Mouse (Mus musculus): Measurements from ENCODE around the gene B230307C23Rik.
"Not testable (repeated sequence)": the region's sequence is repeated elsewhere in the genome, so short reads cannot be mapped to it uniquely, and the experiment has no call there.

The B230307C23Rik gene

DNA sequence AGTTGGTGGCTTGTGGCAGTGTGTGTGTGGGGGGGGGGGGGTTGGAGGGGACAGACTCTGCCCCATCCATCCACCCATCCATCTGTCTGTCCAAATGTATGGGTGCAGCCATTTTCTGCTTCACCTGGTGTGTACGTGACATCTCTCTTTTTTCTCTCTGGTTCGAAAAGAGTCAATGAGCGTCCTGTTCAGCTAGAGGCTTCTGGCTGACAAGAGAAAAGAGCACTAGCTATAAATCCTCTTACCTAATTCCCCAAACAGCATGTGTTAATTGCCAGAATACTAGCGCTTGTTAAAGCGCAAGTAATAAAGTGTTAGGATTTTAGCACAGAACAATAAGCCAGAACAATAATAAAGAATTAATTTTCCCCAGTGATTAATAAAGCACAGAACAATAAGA is 12.5 kb upstream of the B230307C23Rik start:
- H3K4me3 ChIP-seq (replicated peaks; ENCODE audit: low read length) = no peak overlapping the region
- no peaks in the 10 kb centered on the region for H3K27me3 ChIP-seq (ENCODE audit: insufficient read depth, low read length)
- no peak for TF ChIP-seq CTCF (conservative IDR thresholded peaks at IDR 0.05; ENCODE audit: low read length)
- no peak for TF ChIP-seq POU5F1 (IDR thresholded peaks at IDR 0.05; ENCODE audit: borderline replicate concordance, low read length)
- no peaks in the 10 kb centered on the region for H3K9me3 ChIP-seq (ENCODE audit: low read length)
- no peaks in the 10 kb centered on the region for H3K36me3 ChIP-seq (ENCODE audit: insufficient read depth, low read length)
- no peaks in the 10 kb centered on the region; the same call in 1 of the 2 replicates for H3K4me1 ChIP-seq (replicated peaks; ENCODE audit: low read depth, low read length)

DNA sequence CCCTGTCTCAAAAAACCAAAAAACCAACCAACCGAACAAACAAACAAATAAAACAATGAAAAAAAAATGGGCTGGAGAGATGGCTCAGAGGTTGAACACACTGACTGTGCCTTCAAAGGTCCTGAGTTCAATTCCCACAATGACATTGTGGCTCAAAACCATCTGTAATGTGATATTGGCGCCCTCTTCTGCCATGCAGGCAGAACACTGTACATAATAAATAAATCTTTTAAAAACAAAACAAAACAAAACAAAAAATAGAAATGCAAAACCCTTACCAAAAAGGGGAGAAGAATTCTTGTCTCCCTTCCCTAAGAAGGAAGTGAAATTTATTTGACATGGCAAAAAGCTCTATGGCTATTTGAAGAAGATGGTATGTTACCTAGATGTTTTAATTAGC is 5.6 kb upstream of the B230307C23Rik start:
- Histone ChIP-seq H3K36me3 (ENCODE audit: insufficient read depth, low read length) (no peaks in the 10 kb centered on the region), H3K4me3 (replicated peaks; ENCODE audit: low read length) (no peak overlapping the region), H3K9me3 (ENCODE audit: low read length) (no peaks in the 10 kb centered on the region), H3K4me1 (replicated peaks; ENCODE audit: low read depth, low read length) (peaks cover 12% of the 10 kb centered on the region), H3K27me3 (ENCODE audit: insufficient read depth, low read length) (no peaks in the 10 kb centered on the region)
- TF ChIP-seq CTCF (conservative IDR thresholded peaks at IDR 0.05; ENCODE audit: low read length) (no peak), POU5F1 (IDR thresholded peaks at IDR 0.05; ENCODE audit: borderline replicate concordance, low read length) (no peak), NANOG (IDR thresholded peaks at IDR 0.05; ENCODE audit: borderline replicate concordance, low read length) (no peak)

DNA sequence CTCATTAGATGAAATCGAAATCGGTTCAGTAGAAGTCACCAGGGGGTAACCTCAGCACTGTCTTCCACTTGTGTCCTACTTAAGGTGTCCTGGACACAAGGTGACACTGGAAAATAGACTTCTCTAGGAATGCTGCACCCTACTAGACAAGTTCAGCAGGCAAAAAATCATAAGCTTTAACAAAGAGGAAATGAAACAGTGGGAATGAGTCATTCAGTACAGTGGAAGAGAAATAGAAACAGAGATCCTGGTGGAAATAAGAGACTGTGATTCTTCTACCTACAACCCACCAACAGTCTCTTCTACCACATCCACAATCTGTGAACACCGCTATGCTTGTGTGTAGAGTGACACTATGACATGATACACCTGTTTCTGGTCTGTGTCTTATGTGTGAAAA is 4.6 kb upstream of the B230307C23Rik start:
- H3K4me3 ChIP-seq (replicated peaks; ENCODE audit: low read length); H3K27me3 ChIP-seq (ENCODE audit: insufficient read depth, low read length); H3K36me3 ChIP-seq (ENCODE audit: insufficient read depth, low read length); H3K9me3 ChIP-seq (ENCODE audit: low read length): not testable (repeated sequence)
- H3K4me1 ChIP-seq (replicated peaks; ENCODE audit: low read depth, low read length) = peaks cover 12% of the 10 kb centered on the region

DNA sequence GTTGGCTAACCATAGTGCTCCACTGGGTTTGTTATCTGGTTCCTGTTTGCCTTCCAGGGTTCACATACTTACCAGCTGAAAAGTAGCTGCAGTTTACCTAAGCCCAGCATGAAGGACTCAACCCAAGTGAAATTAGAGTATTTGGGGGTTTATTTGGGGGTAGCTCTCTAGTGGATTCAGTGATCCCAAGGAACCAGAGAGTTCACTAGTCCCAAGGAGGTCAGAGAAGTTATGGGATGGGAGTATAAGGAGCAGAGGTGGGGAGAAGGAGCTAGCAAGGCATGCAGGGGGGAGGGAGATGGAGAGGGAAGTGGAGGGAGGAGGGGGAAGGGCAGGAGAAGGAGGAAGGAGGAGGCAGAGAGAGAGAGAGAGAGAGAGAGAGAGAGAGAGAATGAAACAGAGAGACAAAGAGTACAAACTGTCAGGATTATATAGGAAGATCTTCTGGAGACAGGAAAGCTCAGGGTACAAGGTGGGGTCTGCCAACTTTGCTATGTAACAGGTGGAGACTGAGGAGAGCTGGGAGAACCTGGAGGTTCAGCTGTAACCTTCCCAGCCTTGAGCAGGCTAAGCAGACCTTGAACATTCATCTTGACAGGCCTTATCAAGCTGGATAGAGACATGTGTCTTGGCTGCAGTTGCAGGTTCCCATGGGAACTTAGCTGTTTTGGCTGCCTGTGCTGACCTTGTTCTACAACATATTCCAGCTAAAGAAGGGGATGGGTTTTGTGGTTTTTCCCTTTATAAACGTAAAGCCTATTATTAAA is 1.1 kb upstream of the B230307C23Rik start:
- Histone ChIP-seq H3K4me3 (replicated peaks; ENCODE audit: low read length) (peak overlapping the region; percentile 82), H3K36me3 (ENCODE audit: insufficient read depth, low read length) (peaks cover 22% of the 10 kb centered on the region), H3K9me3 (ENCODE audit: low read length) (peaks cover 26% of the 10 kb centered on the region), H3K4me1 (replicated peaks; ENCODE audit: low read depth, low read length) (peaks cover 31% of the 10 kb centered on the region), H3K27me3 (ENCODE audit: insufficient read depth, low read length) (no peaks in the 10 kb centered on the region)
- no peak for TF ChIP-seq POU5F1 (IDR thresholded peaks at IDR 0.05; ENCODE audit: borderline replicate concordance, low read length)
- no peak for TF ChIP-seq CTCF (conservative IDR thresholded peaks at IDR 0.05; ENCODE audit: low read length)
- TF ChIP-seq NANOG (IDR thresholded peaks at IDR 0.05; ENCODE audit: borderline replicate concordance, low read length) = no peak

DNA sequence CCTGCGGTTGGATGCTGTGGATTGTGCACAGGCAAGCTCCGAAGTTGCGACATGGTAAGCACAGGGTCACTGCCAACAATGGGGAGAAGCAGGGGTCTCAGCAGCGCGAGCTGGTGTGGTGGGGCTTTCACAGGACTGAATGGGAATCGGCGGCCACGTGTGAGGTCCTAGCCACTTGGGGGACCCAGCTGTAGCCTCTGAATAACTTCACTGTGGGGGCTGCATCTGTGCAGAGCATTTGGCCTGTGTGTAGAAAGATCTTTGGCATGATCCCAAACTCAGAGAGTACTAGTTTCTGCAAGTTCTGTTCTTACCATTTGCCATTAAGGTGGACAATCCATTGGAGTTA is 242 bp downstream of the B230307C23Rik start:
- H3K9me3 ChIP-seq (ENCODE audit: low read length) = peaks cover 38% of the 10 kb centered on the region
- peak overlapping the region; percentile 82 for H3K4me3 ChIP-seq (replicated peaks; ENCODE audit: low read length)
- peaks cover 31% of the 10 kb centered on the region for H3K4me1 ChIP-seq (replicated peaks; ENCODE audit: low read depth, low read length)

DNA sequence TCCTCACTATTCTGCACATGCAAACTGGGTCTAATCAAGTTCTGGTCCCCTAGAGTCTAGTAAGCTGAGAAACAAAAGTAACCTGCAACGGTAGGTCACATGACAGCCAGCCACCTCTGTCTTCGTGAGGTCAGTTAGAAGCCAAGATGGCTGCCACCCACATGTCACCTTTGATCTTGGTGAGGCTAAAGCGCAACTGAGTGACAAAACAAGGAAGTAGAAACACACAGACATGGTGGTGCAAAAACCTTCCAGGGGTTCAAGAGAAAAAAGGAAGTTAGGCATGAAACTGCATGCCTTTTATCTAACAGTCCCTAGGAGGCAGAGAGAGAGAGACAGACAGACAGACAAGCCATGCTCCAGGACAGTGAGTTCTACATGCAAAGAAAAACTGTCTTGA is 25.0 kb downstream of the B230307C23Rik start:
- peaks cover 69% of the 10 kb centered on the region for H3K9me3 ChIP-seq (ENCODE audit: low read length)
- no peaks in the 10 kb centered on the region for H3K4me1 ChIP-seq (replicated peaks; ENCODE audit: low read depth, low read length)
- H3K4me3 ChIP-seq (replicated peaks; ENCODE audit: low read length) = no peak overlapping the region
- no peaks in the 10 kb centered on the region for H3K27me3 ChIP-seq (ENCODE audit: insufficient read depth, low read length)
- TF ChIP-seq POU5F1 (IDR thresholded peaks at IDR 0.05; ENCODE audit: borderline replicate concordance, low read length) (no peak), CTCF (conservative IDR thresholded peaks at IDR 0.05; ENCODE audit: low read length) (no peak)
- H3K36me3 ChIP-seq (ENCODE audit: insufficient read depth, low read length) = peaks cover 15% of the 10 kb centered on the region

More for the DNA sequence above, 242 bp downstream of the B230307C23Rik start:
- peaks cover 28% of the 10 kb centered on the region for H3K36me3 ChIP-seq (ENCODE audit: insufficient read depth, low read length)
- H3K27me3 ChIP-seq (ENCODE audit: insufficient read depth, low read length) = not testable (repeated sequence)

DNA sequence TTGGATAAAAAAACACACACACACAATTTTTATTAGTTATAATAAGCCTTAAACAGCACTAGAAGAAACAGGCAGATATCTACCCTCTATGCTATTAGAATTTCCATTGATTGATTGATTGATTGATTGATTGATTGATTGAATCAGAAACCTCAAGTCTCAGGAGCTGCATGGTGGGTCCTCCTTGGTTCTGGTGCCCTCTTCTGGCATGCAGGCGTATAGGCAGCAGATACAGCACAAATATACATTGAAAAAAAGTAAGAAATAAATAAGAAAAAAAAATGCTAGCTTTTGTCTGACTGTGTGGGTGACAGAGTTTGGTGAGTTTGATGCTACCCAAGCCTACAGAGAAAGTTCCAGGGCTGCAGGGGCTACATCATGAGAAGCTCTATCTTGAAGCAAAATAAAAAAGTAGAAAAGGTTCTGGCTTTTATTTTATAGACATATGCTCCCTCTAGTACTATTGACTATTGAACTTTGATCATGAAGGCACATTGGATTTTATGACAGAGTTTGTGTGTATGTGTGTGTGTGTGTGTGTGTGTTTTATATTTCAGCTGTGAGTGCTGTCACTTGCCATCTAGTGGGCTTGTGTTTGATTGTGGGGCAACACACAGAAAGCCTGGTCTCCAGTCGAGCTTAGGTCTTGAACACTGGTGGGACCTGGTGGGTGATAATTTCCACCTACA is 25.7 kb downstream of the B230307C23Rik start:
- Histone ChIP-seq H3K9me3 (ENCODE audit: low read length) (peaks cover 65% of the 10 kb centered on the region), H3K36me3 (ENCODE audit: insufficient read depth, low read length) (peaks cover 7% of the 10 kb centered on the region; the same call in 1 of the 2 replicates), H3K27me3 (ENCODE audit: insufficient read depth, low read length) (no peaks in the 10 kb centered on the region), H3K4me3 (replicated peaks; ENCODE audit: low read length) (no peak overlapping the region), H3K4me1 (replicated peaks; ENCODE audit: low read depth, low read length) (no peaks in the 10 kb centered on the region)
- peak; percentile 55 for TF ChIP-seq CTCF (conservative IDR thresholded peaks at IDR 0.05; ENCODE audit: low read length)
- TF ChIP-seq NANOG (IDR thresholded peaks at IDR 0.05; ENCODE audit: borderline replicate concordance, low read length) = no peak

DNA sequence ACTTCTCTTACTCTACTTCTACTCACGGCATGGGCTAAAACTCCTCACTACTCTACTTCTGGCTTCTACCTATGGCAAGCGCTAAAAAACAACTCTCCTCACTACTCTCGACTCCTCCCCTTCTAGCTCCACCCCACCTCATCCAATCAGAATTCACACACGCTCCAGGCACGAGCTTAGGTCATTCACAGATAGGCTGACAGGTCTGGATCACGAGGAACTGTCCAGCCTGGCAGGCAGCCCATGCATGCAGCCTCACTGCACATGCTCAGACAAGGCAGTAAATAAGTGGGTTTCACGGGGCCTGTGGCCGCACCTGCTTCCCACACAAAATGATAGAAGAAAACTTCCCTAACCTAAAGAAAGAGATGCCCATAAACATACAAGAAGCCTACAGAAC is 29.1 kb downstream of the B230307C23Rik start:
- not testable (repeated sequence) for H3K4me3 ChIP-seq (replicated peaks; ENCODE audit: low read length); H3K4me1 ChIP-seq (replicated peaks; ENCODE audit: low read depth, low read length); H3K36me3 ChIP-seq (ENCODE audit: insufficient read depth, low read length); H3K27me3 ChIP-seq (ENCODE audit: insufficient read depth, low read length)
- H3K9me3 ChIP-seq (ENCODE audit: low read length) = peaks cover 59% of the 10 kb centered on the region

DNA sequence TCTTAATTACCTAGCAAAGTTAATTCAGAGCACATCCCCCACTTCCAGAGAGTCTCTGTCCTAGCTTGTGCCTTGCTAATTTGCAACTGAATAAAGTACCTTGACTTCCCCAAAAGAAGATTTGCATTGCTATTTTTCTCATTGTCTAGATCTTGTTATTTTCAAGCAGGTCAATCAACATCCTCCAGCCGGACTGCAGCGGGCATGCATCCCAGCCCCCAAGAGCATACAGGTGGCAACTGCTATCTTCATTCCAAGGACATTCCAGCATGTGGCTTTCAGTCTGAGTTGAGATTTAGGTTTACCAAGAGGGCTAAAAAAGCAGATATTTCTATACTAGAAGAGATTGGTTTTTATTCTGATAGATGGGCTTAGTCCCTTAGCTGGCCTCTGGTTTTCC is 37.9 kb downstream of the B230307C23Rik start:
- not testable (repeated sequence) for H3K27me3 ChIP-seq (ENCODE audit: insufficient read depth, low read length); H3K4me1 ChIP-seq (replicated peaks; ENCODE audit: low read depth, low read length); H3K36me3 ChIP-seq (ENCODE audit: insufficient read depth, low read length); H3K4me3 ChIP-seq (replicated peaks; ENCODE audit: low read length)
- peaks cover 75% of the 10 kb centered on the region for H3K9me3 ChIP-seq (ENCODE audit: low read length)
